Mouse (Mus musculus): ENCODE data around the gene Ncapd3. TPM values are rescaled to one million over a fixed set of nuclear protein-coding genes. Genes with fewer than 3 reads are reported as not detected.
A peak's percentile ranks its signal among the peaks of the same experiment; 100 is the strongest.

Gene Ncapd3
- 42.9 and 43.2 TPM in 2 replicates for polyA plus RNA-seq (2016; fragmentation: Nextera tagmentation; extraction: Ambion mirVana)

GRCm38 (mm10) chr9:27029828-27030762, at the start of gene Ncapd3, which contains the start of gene Vps26b:
Ncapd3 (plus strand) TSS chr9:27030175.
Vps26b (minus strand) TSS chr9:27030065.
- Histone ChIP-seq H3K9ac (peak within 1 kb of the TSS; percentile 94), H3K27ac (peak within 1 kb of the TSS; percentile 85), H3K9me3 (replicated peaks) (no peaks in the 10 kb centered on the region), H3K4me1 (peaks cover 53% of the 10 kb centered on the region), H3K4me3 (peak within 1 kb of the TSS; percentile 98), H3K4me2 (peak within 1 kb of the TSS; percentile 96), H3K27me3 (replicated peaks) (no peaks in the 10 kb centered on the region), H3K36me3 (peaks cover 21% of the 10 kb centered on the region)
- under 1% methylated on average over 70 of the region's 80 CpGs for WGBS (ENCODE audit: insufficient replicate concordance)
- peak; percentile 91 for ATAC-seq

- H3K4me2 ChIP-seq: no peak overlapping the region
- no peaks in the 10 kb centered on the region for H3K9me3 ChIP-seq (replicated peaks)
- ATAC-seq: no peak
- no peak overlapping the region for H3K9ac ChIP-seq
- no peak overlapping the region for H3K27ac ChIP-seq
- H3K4me1 ChIP-seq: no peaks in the 10 kb centered on the region
- peaks cover 51% of the 10 kb centered on the region for H3K36me3 ChIP-seq
- no peaks in the 10 kb centered on the region for H3K27me3 ChIP-seq (replicated peaks)
- H3K4me3 ChIP-seq: no peak overlapping the region
- WGBS (ENCODE audit: insufficient replicate concordance): 94% methylated on average over 2 of the region's 2 CpGs
Observed at GRCm38 (mm10) chr9:26985090-26985613, 44.8 kb upstream of the Ncapd3 start.

- ATAC-seq: no peak
- H3K27me3 ChIP-seq (replicated peaks): no peaks in the 10 kb centered on the region
- no peak overlapping the region for H3K9ac ChIP-seq
- no peak overlapping the region for H3K4me3 ChIP-seq
- no peak overlapping the region for H3K27ac ChIP-seq
- peaks cover 57% of the 10 kb centered on the region for H3K36me3 ChIP-seq
- H3K9me3 ChIP-seq (replicated peaks): no peaks in the 10 kb centered on the region
- WGBS (ENCODE audit: insufficient replicate concordance): 68% methylated on average over 6 of the region's 6 CpGs
- no peaks in the 10 kb centered on the region for H3K4me1 ChIP-seq
- no peak overlapping the region for H3K4me2 ChIP-seq
Observed at GRCm38 (mm10) chr9:26985668-26986277, 44.2 kb upstream of the Ncapd3 start.

- no peak overlapping the region for H3K9ac ChIP-seq
- H3K27ac ChIP-seq: no peak overlapping the region
- WGBS (ENCODE audit: insufficient replicate concordance): 74% methylated on average over 4 of the region's 4 CpGs
- H3K27me3 ChIP-seq (replicated peaks): no peaks in the 10 kb centered on the region
- H3K4me1 ChIP-seq: no peaks in the 10 kb centered on the region
- no peaks in the 10 kb centered on the region for H3K9me3 ChIP-seq (replicated peaks)
- no peak for ATAC-seq
- no peak overlapping the region for H3K4me2 ChIP-seq
- no peak overlapping the region for H3K4me3 ChIP-seq
- H3K36me3 ChIP-seq: peaks cover 51% of the 10 kb centered on the region
Observed at GRCm38 (mm10) chr9:26990181-26990580, 39.8 kb upstream of the Ncapd3 start.

DNA sequence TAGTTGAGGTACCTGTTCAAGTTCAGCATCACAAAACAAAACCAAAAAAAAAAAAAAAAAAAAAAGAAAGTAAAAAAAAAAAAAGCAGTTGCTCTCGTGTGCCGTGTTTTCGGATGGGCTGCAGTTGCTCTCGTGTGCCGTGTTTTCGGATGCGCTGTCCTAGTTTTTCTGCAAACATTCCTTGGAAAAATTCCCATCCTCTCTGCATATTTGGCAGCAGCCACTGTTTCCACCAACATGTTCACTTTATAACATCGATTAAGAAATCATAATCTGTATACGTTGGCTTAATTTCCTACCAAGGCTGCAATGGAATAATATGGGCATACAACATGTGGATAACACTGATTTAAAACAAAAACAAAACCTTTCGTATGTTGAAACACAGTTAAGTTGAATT, 36.9 kb upstream of the Ncapd3 start:
- Histone ChIP-seq H3K4me3 (no peak overlapping the region), H3K27me3 (replicated peaks) (no peaks in the 10 kb centered on the region), H3K9ac (no peak overlapping the region), H3K4me1 (peaks cover 16% of the 10 kb centered on the region), H3K36me3 (peaks cover 36% of the 10 kb centered on the region), H3K4me2 (no peak overlapping the region), H3K27ac (no peak overlapping the region), H3K9me3 (replicated peaks) (no peaks in the 10 kb centered on the region)
- ATAC-seq: no peak
- 89% methylated on average over 10 of the region's 10 CpGs for WGBS (ENCODE audit: insufficient replicate concordance)

DNA sequence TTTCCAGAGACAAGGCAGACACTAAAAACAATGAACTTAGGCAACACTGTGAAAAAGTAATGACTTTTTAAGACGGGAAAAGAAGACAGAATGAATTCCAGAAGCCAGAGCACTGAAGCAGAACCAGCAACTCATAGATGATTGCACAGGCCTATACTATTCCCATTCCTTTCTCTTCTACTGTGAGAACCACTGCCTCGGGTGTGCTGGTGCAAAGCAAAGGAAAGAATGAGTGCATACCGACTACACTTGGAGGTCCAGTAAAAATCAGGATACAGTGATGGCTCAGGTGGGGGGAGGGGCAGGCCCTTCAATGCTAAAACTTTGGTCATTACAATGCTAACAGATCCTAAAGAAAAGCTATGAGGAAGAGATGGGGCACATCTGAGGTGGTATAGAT, 36.1 kb upstream of the Ncapd3 start:
- peaks cover 33% of the 10 kb centered on the region for H3K36me3 ChIP-seq
- no peak overlapping the region for H3K9ac ChIP-seq
- H3K27me3 ChIP-seq (replicated peaks): no peaks in the 10 kb centered on the region
- 79% methylated on average over 3 of the region's 3 CpGs for WGBS (ENCODE audit: insufficient replicate concordance)
- peaks cover 22% of the 10 kb centered on the region for H3K4me1 ChIP-seq
- no peak for ATAC-seq
- no peaks in the 10 kb centered on the region for H3K9me3 ChIP-seq (replicated peaks)
- H3K27ac ChIP-seq: no peak overlapping the region
- no peak overlapping the region for H3K4me3 ChIP-seq
- H3K4me2 ChIP-seq: no peak overlapping the region

- Histone ChIP-seq H3K27me3 (replicated peaks) (no peaks in the 10 kb centered on the region), H3K27ac (no peak overlapping the region), H3K4me1 (peaks cover 46% of the 10 kb centered on the region), H3K36me3 (peaks cover under 1% of the 10 kb centered on the region; the same call in 1 of the 2 replicates), H3K4me3 (no peak overlapping the region), H3K9me3 (replicated peaks) (no peaks in the 10 kb centered on the region), H3K4me2 (no peak overlapping the region), H3K9ac (no peak overlapping the region)
- no peak for ATAC-seq
- 54% methylated on average over 3 of the region's 3 CpGs for WGBS (ENCODE audit: insufficient replicate concordance)
Observed at GRCm38 (mm10) chr9:26997062-26997461, 32.9 kb upstream of the Ncapd3 start.

DNA sequence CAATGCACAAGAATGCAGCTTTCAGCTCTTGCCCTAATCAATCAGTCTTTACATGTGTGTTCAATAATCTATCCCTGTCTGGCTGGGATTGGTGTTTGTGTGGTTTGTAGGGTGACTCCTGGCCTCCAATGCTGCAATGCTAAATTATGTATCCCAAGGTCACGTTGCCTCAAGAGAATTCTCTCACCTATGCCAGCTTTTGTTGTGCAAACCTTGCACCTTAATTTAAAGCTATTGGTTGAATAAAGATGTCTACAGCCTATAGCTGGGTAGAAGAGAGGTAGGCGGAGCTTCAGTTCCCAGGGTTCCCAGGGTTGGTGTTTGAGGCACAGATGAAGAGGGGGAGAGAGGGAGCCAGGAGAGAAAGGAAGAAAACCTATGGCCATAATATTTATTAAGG, 32.5 kb upstream of the Ncapd3 start:
- Histone ChIP-seq H3K4me2 (no peak overlapping the region), H3K36me3 (no peaks in the 10 kb centered on the region), H3K4me3 (no peak overlapping the region), H3K27ac (no peak overlapping the region), H3K27me3 (replicated peaks) (no peaks in the 10 kb centered on the region), H3K4me1 (peaks cover 46% of the 10 kb centered on the region), H3K9me3 (replicated peaks) (no peaks in the 10 kb centered on the region), H3K9ac (no peak overlapping the region)
- 76% methylated on average over 2 of the region's 2 CpGs for WGBS (ENCODE audit: insufficient replicate concordance)
- ATAC-seq: no peak

DNA sequence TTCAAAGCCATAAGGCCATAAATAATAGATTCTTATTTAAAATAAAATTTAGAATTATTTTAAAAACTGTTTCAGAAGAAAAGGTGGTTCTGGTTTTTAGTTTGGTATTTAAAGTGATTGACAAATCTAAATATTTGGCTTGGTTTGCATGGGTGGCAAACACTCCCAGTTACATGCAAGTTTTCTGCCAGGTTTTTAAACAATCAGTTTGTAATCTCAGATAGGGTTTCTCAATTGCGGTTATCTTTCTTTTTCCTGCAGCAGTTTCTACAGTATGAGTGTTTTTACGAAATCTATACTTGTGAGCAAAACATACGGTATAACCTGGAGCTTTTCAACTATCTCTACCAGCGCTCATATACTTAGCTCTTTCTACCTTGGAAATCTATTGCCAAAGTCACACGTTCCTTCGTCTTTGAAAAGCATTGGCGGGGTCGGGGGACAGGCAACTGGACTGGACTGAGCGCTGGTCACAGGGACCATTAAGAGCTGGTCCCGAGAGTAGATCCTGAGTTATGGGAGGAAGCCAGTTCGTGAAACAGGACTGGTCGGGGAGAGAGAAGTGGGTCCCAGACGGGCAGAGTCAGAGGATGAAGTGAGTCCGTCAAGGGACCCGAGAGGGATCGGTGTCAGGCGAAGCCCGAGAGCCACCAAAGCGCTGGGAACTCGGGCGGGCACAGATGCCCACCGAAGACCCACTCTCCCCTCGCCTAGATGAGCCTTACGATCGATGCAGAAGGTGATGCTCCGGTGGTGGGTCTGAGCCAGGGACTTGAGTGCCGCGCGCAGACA, 31.1 kb upstream of the Ncapd3 start:
- 2% methylated on average over 29 of the region's 29 CpGs for WGBS (ENCODE audit: insufficient replicate concordance)
- peaks cover 50% of the 10 kb centered on the region for H3K4me1 ChIP-seq
- H3K4me3 ChIP-seq: peak overlapping the region; percentile 76
- peak overlapping the region; percentile 79 for H3K9ac ChIP-seq
- peaks cover 12% of the 10 kb centered on the region for H3K36me3 ChIP-seq
- ATAC-seq: peak; percentile 52
- no peaks in the 10 kb centered on the region for H3K27me3 ChIP-seq (replicated peaks)
- 0 out of 2 replicates have a peak overlapping the region, but pooled peaks have one; percentile 50 for H3K27ac ChIP-seq
- H3K4me2 ChIP-seq: peak overlapping the region; percentile 91
- no peaks in the 10 kb centered on the region for H3K9me3 ChIP-seq (replicated peaks)

GRCm38 (mm10) chr9:26999461-27000395, 30.2 kb upstream of the Ncapd3 start, which contains the start of the genes Acad8 and Thyn1:
Acad8 (minus strand) TSS chr9:26999566.
Thyn1 (plus strand) TSS chr9:26999710.
- ATAC-seq: peak; percentile 97
- H3K27ac ChIP-seq: peak within 1 kb of the TSS; percentile 66
- H3K4me2 ChIP-seq: peak within 1 kb of the TSS; percentile 91
- peaks cover 20% of the 10 kb centered on the region for H3K36me3 ChIP-seq
- no peaks in the 10 kb centered on the region for H3K27me3 ChIP-seq (replicated peaks)
- WGBS (ENCODE audit: insufficient replicate concordance): 1% methylated on average over 35 of the region's 35 CpGs
- peak within 1 kb of the TSS; percentile 76 for H3K4me3 ChIP-seq
- no peaks in the 10 kb centered on the region for H3K9me3 ChIP-seq (replicated peaks)
- H3K9ac ChIP-seq: peak within 1 kb of the TSS; percentile 79
- peaks cover 50% of the 10 kb centered on the region for H3K4me1 ChIP-seq
